Mouse (Mus musculus) urinary bladder, postnatal 10 days (tissue): Measurements from ENCODE around the gene Gm45716.

Experiments
- DNase-seq: peaks from one replicate; pipeline ENCODE4 v3.0.0; 2022; ENCODE audit warnings: low spot score

The Gm45716 gene

GRCm38 (mm10) chr11:90187441-90187840, at the start of gene Gm45716:
Gene Gm45716 (plus strand): TSS chr11:90187683.
- no peak for DNase-seq

DNA sequence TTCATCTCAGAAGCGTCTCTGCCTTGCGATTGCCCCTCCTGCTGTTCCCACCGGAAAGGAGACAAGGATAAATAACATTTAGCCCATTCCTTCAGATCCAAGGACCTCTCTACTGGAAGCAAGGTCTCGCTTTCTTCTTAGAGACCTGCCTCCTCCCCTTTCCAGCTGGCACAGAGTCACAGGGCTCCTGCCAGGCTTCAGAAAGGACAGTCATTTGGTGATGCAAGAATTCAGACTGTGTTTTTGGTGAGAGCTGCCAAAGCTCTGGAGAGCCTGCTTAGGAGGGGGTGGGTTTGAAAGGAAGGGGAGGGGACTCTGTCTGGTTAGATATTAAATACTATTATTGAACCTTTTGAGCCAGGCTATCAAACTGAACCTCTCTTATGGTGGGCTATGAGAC, 45.1 kb upstream of the Gm45716 start:
- no peak for DNase-seq

- DNase-seq: no peak
Measured at GRCm38 (mm10) chr11:90142936-90143335, 44.5 kb upstream of the Gm45716 start.

DNA sequence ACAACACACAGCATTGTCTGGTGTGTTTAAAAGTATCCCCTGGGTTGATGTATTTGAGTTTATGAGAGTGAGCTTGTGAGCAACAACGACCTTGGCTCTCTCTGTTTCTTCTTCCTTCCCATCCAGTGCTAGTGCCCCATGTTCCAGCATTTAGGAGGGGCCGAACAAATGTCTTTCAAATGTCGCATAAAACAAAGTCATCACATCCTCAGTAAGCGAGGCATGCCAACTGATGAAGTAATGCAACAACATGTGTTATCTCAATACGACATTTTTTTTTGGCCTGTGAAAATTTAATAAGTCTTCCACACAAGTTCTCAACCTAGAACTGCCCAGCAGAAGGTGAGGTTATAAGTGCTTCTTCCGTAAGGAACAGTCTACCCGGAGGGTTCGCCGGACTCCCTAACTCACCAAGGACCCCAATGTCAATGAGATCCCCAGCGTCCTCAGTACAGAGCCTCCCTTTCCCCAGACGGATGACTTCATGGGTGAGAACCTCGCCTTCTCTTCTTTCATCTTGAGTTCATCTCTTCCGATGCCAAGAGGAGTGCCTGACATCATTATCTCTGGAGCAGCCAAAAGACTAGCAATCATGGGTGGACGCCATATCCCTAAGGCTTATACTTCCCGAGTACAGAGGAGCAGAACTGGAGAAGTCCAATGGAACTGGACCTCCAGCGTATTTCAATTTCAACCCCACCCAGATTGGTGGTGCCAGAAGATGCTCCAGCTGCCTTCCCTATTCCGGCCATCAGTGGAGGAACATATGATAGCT, 41.2 kb upstream of the Gm45716 start:
- DNase-seq: no peak

DNA sequence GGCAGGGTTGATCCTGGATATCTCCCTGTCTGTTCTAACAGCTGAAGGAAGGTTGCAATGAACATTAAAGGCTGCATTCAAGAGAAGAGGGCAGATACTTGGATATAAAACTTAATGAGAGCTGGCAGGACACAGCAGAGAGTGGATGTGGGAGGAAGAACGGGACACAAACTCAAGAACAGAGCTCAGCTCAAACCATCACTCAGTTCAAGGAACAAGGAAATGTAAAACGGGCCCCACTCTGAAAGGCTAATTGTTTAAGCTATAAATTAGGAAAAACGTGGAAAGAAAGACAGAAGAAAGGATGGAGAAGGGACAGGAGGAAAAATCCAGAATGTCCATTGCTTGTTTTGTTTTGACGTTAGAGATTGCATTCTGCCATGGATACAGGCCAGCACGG, 32.4 kb upstream of the Gm45716 start:
- DNase-seq: no peak

DNA sequence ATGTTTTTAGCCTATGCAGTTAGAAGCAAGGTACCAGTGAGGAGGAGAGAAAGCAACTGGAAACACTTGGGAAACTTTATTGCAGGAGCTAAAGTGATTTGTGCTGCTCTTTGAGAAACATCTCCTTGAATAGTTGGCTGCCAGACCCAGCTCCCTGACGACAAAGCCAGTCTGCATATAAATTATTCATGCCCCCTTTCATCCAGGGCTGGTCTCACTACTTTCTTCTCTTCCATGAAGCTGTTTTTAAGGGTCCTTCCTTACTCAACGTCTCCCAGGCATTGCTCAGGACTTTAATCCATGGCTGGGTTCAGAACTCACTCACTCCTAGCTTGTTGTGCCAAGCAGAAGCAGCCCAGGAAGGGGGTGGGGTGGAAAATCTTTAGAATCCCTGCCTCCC, 32.0 kb upstream of the Gm45716 start:
- no peak for DNase-seq

DNA sequence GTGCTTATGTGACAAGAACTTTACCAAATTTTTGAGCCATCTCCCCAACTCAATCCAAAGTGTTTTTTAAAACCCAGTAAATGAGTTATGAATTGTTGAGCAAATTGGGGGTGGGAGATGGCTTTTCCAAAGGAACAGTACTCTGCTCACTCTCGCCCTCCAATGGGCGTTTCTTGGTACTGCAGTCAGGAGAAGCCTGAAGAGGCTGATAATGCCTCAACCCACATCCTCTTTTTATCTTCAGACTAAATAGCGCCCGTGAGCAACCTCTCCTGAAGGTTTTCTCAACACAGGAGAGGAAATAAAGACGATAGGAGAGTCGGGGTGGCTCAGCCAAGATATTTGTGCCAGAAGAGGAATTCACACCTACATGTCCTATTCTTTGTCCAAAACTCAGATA, 19.7 kb upstream of the Gm45716 start:
- no peak for DNase-seq

DNA sequence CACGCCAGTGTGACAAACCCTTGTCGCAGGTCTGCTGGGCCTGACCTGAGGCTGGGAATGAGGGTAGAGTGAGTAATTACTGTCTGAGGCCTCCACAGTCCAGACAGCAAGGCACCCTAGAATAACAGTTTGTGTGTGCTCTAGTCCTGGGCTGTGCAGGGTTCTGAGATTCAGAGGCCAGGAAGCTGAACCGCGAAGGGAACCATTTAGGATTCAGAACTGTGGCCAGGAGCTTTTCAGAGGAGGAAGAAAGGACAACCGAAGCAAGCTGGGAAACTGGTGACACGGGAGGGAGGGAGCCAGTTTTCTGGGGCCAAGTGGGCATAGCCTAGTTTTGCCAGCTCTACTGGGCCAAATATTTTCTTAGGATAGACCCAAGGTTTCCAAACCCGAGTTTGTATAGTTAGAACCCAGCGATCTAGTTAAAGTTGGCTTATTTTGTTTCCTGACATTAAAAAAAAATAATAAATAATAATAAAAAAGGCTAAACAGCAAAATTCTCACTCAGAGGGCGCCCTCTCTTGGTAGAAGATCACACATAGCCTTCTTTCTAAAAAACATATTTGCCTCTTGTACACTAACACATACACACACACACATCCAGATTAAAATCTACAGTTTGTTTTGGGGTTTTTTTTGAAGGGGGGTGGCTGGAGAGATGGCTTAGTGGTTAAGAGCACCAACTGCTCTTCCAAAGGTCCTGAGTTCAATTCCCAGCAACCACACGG, 19.0 kb upstream of the Gm45716 start:
- DNase-seq: no peak

- no peak for DNase-seq
Measured at GRCm38 (mm10) chr11:90169200-90170013, 18.1 kb upstream of the Gm45716 start.

GRCm38 (mm10) chr11:90170014-90170320, 17.5 kb upstream of the Gm45716 start:
- no peak for DNase-seq

GRCm38 (mm10) chr11:90172331-90172730, 15.2 kb upstream of the Gm45716 start:
- DNase-seq: no peak

DNA sequence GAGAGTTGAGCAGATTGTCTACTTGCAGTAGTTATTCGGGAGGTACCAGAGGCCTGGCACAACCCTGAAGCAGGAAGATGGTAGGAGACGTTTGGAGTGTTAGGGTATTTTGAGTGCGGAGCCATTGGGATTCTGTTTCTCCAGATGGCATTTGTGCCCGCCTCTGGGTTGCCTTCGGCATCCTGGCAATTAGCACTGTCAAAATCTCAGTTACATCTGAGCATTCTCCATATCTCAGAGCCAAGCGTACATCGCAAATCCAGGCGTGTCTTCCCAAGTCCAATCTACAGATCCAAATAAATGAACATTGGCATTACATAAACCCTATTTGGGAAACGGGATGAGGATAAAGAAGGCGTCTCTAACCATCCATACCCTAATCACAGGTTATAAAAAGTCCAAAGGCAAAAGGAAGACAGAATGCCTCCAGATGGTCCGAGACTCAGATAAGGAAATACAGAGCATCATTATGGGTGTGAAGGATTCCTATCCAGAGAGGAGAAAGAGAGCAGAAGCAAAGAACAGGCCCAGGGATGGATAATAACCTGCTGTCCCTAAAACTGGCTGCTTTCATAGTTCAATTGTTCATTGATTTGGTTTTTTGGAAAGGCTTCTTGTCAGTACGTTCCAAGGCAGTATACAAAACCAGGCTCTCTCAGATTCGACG, 11.7 kb upstream of the Gm45716 start:
- DNase-seq: no peak

DNA sequence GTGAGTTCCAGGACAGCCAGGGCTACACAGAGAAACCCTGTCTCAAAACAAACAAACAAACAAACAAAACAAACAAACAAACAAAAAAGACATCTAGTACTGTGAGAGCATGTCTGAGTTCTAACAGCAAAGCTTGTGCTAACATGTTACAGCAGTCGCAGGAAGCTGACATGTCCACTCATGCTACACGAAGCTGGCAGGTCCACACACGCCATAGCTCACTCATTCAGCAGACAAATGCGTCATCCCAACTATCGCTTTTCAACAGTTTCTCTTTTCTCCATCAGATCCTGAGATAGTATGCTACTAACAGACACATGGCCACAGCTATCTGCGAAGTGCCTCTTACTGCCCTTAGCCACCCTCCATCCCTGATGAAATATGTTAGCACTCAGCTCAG, 10.1 kb upstream of the Gm45716 start:
- no peak for DNase-seq

DNA sequence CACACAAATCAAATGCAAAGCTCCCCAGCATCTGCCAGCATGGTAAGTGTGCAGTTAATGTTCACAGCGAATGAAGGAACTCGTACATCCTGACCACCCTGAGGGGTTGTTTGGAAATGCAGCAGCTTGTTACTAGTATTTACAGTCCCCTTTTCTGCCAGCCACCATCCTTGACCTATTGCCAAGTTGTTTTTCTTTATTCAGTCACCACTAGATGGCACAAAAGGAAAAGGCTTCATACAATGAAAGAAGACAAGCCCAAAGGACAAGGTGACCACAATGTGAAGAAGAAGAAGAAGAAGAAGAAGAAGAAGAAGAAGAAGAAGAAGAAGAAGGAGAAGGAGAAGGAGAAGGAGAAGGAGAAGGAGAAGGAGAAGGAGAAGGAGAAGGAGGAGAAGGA, 4.1 kb upstream of the Gm45716 start:
- DNase-seq: no peak

GRCm38 (mm10) chr11:90184756-90185155, 2.7 kb upstream of the Gm45716 start:
- DNase-seq: no peak

- DNase-seq: no peak
Measured at GRCm38 (mm10) chr11:90190156-90190555, 2.7 kb downstream of the Gm45716 start.

GRCm38 (mm10) chr11:90194946-90195345, 7.5 kb downstream of the Gm45716 start:
- no peak for DNase-seq

GRCm38 (mm10) chr11:90195756-90196520, 8.5 kb downstream of the Gm45716 start:
- no peak for DNase-seq

GRCm38 (mm10) chr11:90196521-90197215, 9.2 kb downstream of the Gm45716 start:
- no peak for DNase-seq

DNA sequence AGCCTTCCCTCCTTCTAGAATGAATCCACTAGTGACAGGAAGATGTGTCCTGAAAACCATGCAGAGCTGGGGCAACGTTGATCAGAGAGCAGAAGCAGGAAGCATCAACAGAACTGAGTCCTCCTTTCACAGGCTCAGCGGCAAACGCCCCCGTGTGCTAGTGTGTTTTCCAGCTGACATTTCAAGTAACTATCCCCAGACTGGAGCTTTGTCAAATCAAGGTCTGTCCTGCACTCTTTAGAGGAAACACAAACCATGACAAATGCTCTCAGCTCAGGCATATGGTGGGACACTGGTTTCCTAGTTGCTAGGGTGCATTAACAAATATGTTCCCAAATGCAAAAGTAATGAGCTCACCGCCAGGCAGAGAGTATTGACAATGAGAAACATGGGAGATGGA, 10.6 kb downstream of the Gm45716 start:
- DNase-seq: no peak

DNA sequence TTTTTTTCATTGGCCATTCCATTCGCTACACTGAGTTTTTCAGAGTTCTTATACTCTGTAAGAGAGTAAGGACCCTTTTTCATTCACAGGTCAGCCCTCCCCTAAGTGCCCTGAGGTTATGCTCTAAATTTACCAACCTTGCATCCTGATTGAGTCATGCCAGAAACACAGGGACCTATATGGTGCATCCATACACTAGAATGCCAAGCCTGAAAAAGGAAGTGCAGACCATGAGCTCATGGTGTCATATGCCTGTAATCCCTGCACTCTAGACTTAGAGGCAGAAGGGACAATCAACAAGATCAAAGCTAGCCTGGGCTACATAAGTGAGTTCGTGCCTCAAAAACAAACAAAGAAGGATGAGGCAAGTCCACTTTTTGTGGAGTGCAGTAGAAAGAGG, 13.3 kb downstream of the Gm45716 start:
- DNase-seq: no peak
